In genomic region chr17:71486231-71486851, GRCm38 (mm10) we compare ENCODE assay signal across 8 mouse cellular contexts. TPM values are rescaled to one million over a fixed set of nuclear protein-coding genes. Genes with fewer than 3 reads are reported as not detected.
DNase-seq lines count a peak whose midpoint lies in the region; ATAC-seq lines count a peak whose summit lies in the region.

No protein-coding gene starts in this region.

- H3K4me1 ChIP-seq in midbrain, embryonic 16.5 days (ENCODE audit: control insufficient read depth, insufficient read depth, low read length): no peaks in the 10 kb centered on the region

- DNase-seq in CD8-positive naive resting alpha-beta T cell, adult 2 months (ENCODE audit: low read depth in 2 of 2, low spot score in 2 of 2): peak; percentile 56 to 65
- DNase-seq in adipocyte (ENCODE audit: low spot score): peak; percentile 24
- DNase-seq in heart, postnatal 14 days: peak; percentile 15 to 16
- DNase-seq in liver: peak; percentile 13
- no peak for DNase-seq in cerebellum, postnatal 14 days
- DNase-seq in retina, postnatal 1 day: no peak

- no peak overlapping the region for H3K9ac ChIP-seq in midbrain, embryonic 16.5 days (ENCODE audit: low read depth, low read length)

- H3K4me3 ChIP-seq in midbrain, embryonic 16.5 days (ENCODE audit: low read depth, low read length): no peak overlapping the region

- peak; percentile 56 for ATAC-seq in neutrophil, adult 5-6 weeks (ENCODE audit: extremely low read depth, insufficient number of reproducible peaks, low FRiP score, poor library complexity, severe bottlenecking)
- ATAC-seq in midbrain, embryonic 16.5 days: no peak

- no peaks in the 10 kb centered on the region for H3K9me3 ChIP-seq in midbrain, embryonic 16.5 days (replicated peaks; ENCODE audit: control insufficient read depth, low read length, poor library complexity, severe bottlenecking)

- no peaks in the 10 kb centered on the region for H3K27me3 ChIP-seq in midbrain, embryonic 16.5 days (ENCODE audit: control insufficient read depth, insufficient read depth, low read depth, low read length)

- H3K4me2 ChIP-seq in midbrain, embryonic 16.5 days (ENCODE audit: low read length): no peak overlapping the region

- H3K27ac ChIP-seq in midbrain, embryonic 16.5 days (ENCODE audit: low read length): no peak overlapping the region

- 53% methylated on average over 8 of the region's 8 CpGs for WGBS in midbrain, embryonic 16.5 days

- intact Hi-C loops in heart, postnatal 14 days (cut with DNase I): no loop called here

- H3K36me3 ChIP-seq in midbrain, embryonic 16.5 days (ENCODE audit: control insufficient read depth, insufficient read depth, low read length): no peaks in the 10 kb centered on the region

RNA-seq across cellular contexts. Expression of gene Smchd1, which starts 11.2 kb away (rescaled TPM):
- 10 to 100 TPM; 22.0 to 29.0 TPM for total RNA-seq in heart, postnatal 14 days (2021)
- total RNA-seq in neutrophil, adult 5-6 weeks (2017): 307 and 387 TPM in 2 replicates
- 41.5 and 43.1 TPM in 2 replicates for polyA plus RNA-seq in midbrain, embryonic 16.5 days (2015; fragmentation: Nextera tagmentation; extraction: Ambion mirVana)

RNA-seq across cellular contexts. Expression of gene Gm4707, which starts 26.6 kb away (rescaled TPM):
- total RNA-seq in heart, postnatal 14 days (2021): 1 to 10 TPM in 1 of 2 experiments, under 1 TPM in 1; 0.88 to 1.6 TPM
- total RNA-seq in neutrophil, adult 5-6 weeks (2017): 29.1 and 43.8 TPM in 2 replicates
- polyA plus RNA-seq in midbrain, embryonic 16.5 days (2015; fragmentation: Nextera tagmentation; extraction: Ambion mirVana): 2.5 and 3.7 TPM in 2 replicates

RNA-seq across cellular contexts. Expression of gene Ndc80, which starts 40.3 kb away (rescaled TPM):
- total RNA-seq in heart, postnatal 14 days (2021): 1 to 10 TPM; 2.4 to 4.1 TPM
- total RNA-seq in neutrophil, adult 5-6 weeks (2017): 24.7 and 25.2 TPM in 2 replicates
- 4.4 and 5.6 TPM in 2 replicates for polyA plus RNA-seq in midbrain, embryonic 16.5 days (2015; fragmentation: Nextera tagmentation; extraction: Ambion mirVana)

Comparison
In these comparisons a context has a peak if more than half of its experiments do, and no peak if none do; other contexts are left out.
1. DNase-seq: peak in CD8-positive naive resting alpha-beta T cell, adult 2 months (2 of 2), adipocyte (single experiment), heart, postnatal 14 days (2 of 2) and liver (single experiment); none in cerebellum, postnatal 14 days (0 of 2) and retina, postnatal 1 day (single experiment).
2. RNA of gene Smchd1, which starts 11.2 kb away (total RNA-seq): 307 to 387 TPM in neutrophil, adult 5-6 weeks; 22.0 to 29.0 TPM in heart, postnatal 14 days; every median in the first group is over 10 times any median in the second.
3. RNA of gene Gm4707, which starts 26.6 kb away (total RNA-seq): 29.1 to 43.8 TPM in neutrophil, adult 5-6 weeks; 0.88 to 1.6 TPM in heart, postnatal 14 days; every median in the first group is over 10 times any median in the second.